Mouse (Mus musculus): Measurements from ENCODE around the gene Bcl2l14. TPM values are rescaled to one million over a fixed set of nuclear protein-coding genes. Genes with fewer than 3 reads are reported as not detected.

The Bcl2l14 gene
- polyA plus RNA-seq, 1 experiment from 2014 or later, result 15.6 TPM

- Histone ChIP-seq H3K36me3 (ENCODE audit: control insufficient read depth, insufficient read depth, low read length) (no peaks in the 10 kb centered on the region), H3K4me1 (ENCODE audit: control insufficient read depth, insufficient read depth, low read length) (peaks cover 2% of the 10 kb centered on the region; the same call in 1 of the 2 replicates), H3K27me3 (ENCODE audit: control insufficient read depth, insufficient read depth, low read length) (no peaks in the 10 kb centered on the region), H3K9me3 (replicated peaks; ENCODE audit: control insufficient read depth, low read length) (no peaks in the 10 kb centered on the region), H3K4me3 (replicated peaks; ENCODE audit: low read length) (no peak overlapping the region), H3K27ac (ENCODE audit: low read length) (no peak overlapping the region), H3K4me2 (ENCODE audit: low read depth, low read length) (no peak overlapping the region), H3K9ac (ENCODE audit: low read length) (no peak overlapping the region)
- no peak for ATAC-seq (ENCODE audit: insufficient read depth, low FRiP score)
- 78% methylated on average over 6 of the region's 6 CpGs for WGBS
These were observed 37.9 kb downstream of the Bcl2l14 start for GRCm38 (mm10) chr6:134434044-134434443.

- Histone ChIP-seq H3K4me2 (ENCODE audit: low read depth, low read length) (no peak overlapping the region), H3K27ac (ENCODE audit: low read length) (no peak overlapping the region), H3K9ac (ENCODE audit: low read length) (no peak overlapping the region), H3K4me3 (replicated peaks; ENCODE audit: low read length) (no peak overlapping the region), H3K36me3 (ENCODE audit: control insufficient read depth, insufficient read depth, low read length) (no peaks in the 10 kb centered on the region), H3K27me3 (ENCODE audit: control insufficient read depth, insufficient read depth, low read length) (no peaks in the 10 kb centered on the region), H3K9me3 (replicated peaks; ENCODE audit: control insufficient read depth, low read length) (no peaks in the 10 kb centered on the region), H3K4me1 (ENCODE audit: control insufficient read depth, insufficient read depth, low read length) (peaks cover 9% of the 10 kb centered on the region)
- WGBS, result 67% methylated on average over 9 of the region's 9 CpGs
- ATAC-seq (ENCODE audit: insufficient read depth, low FRiP score), result no peak
These were observed 38.8 kb downstream of the Bcl2l14 start for GRCm38 (mm10) chr6:134434866-134435390.

- Histone ChIP-seq H3K9me3 (replicated peaks; ENCODE audit: control insufficient read depth, low read length) (no peaks in the 10 kb centered on the region), H3K27me3 (ENCODE audit: control insufficient read depth, insufficient read depth, low read length) (no peaks in the 10 kb centered on the region), H3K4me1 (ENCODE audit: control insufficient read depth, insufficient read depth, low read length) (peaks cover 10% of the 10 kb centered on the region), H3K9ac (ENCODE audit: low read length) (no peak overlapping the region), H3K27ac (ENCODE audit: low read length) (no peak overlapping the region), H3K36me3 (ENCODE audit: control insufficient read depth, insufficient read depth, low read length) (no peaks in the 10 kb centered on the region), H3K4me3 (replicated peaks; ENCODE audit: low read length) (no peak overlapping the region), H3K4me2 (ENCODE audit: low read depth, low read length) (no peak overlapping the region)
- 59% methylated on average over 5 of the region's 5 CpGs for WGBS
- no peak for ATAC-seq (ENCODE audit: insufficient read depth, low FRiP score)
These were observed 40.8 kb downstream of the Bcl2l14 start for GRCm38 (mm10) chr6:134436955-134437354.

GRCm38 (mm10) chr6:134439401-134440021, 43.4 kb downstream of the Bcl2l14 start:
- Histone ChIP-seq H3K36me3 (ENCODE audit: control insufficient read depth, insufficient read depth, low read length) (no peaks in the 10 kb centered on the region), H3K4me2 (ENCODE audit: low read depth, low read length) (peak overlapping the region; percentile 54), H3K4me3 (replicated peaks; ENCODE audit: low read length) (peak overlapping the region; percentile 32), H3K27me3 (ENCODE audit: control insufficient read depth, insufficient read depth, low read length) (no peaks in the 10 kb centered on the region), H3K9me3 (replicated peaks; ENCODE audit: control insufficient read depth, low read length) (no peaks in the 10 kb centered on the region), H3K9ac (ENCODE audit: low read length) (peak overlapping the region; percentile 58), H3K4me1 (ENCODE audit: control insufficient read depth, insufficient read depth, low read length) (peaks cover 16% of the 10 kb centered on the region), H3K27ac (ENCODE audit: low read length) (peak overlapping the region; percentile 58)
- ATAC-seq (ENCODE audit: insufficient read depth, low FRiP score), result peak; percentile 34; the same call in 1 of the 2 replicates
- 22% methylated on average over 23 of the region's 23 CpGs for WGBS

GRCm38 (mm10) chr6:134440023-134440422, 43.9 kb downstream of the Bcl2l14 start:
- Histone ChIP-seq H3K4me2 (ENCODE audit: low read depth, low read length) (peak overlapping the region; percentile 54), H3K27me3 (ENCODE audit: control insufficient read depth, insufficient read depth, low read length) (no peaks in the 10 kb centered on the region), H3K9me3 (replicated peaks; ENCODE audit: control insufficient read depth, low read length) (no peaks in the 10 kb centered on the region), H3K4me3 (replicated peaks; ENCODE audit: low read length) (peak overlapping the region; percentile 32), H3K27ac (ENCODE audit: low read length) (peak overlapping the region; percentile 58), H3K9ac (ENCODE audit: low read length) (peak overlapping the region; percentile 58; the same call in 1 of the 2 replicates), H3K4me1 (ENCODE audit: control insufficient read depth, insufficient read depth, low read length) (peaks cover 16% of the 10 kb centered on the region), H3K36me3 (ENCODE audit: control insufficient read depth, insufficient read depth, low read length) (peaks cover 4% of the 10 kb centered on the region; the same call in 1 of the 2 replicates)
- no peak for ATAC-seq (ENCODE audit: insufficient read depth, low FRiP score)
- 28% methylated on average over 10 of the region's 10 CpGs for WGBS

- H3K27ac ChIP-seq (ENCODE audit: low read length), result no peak overlapping the region
- 86% methylated on average over 3 of the region's 3 CpGs for WGBS
- H3K4me2 ChIP-seq (ENCODE audit: low read depth, low read length), result no peak overlapping the region
- peaks cover 6% of the 10 kb centered on the region; the same call in 1 of the 2 replicates for H3K36me3 ChIP-seq (ENCODE audit: control insufficient read depth, insufficient read depth, low read length)
- H3K27me3 ChIP-seq (ENCODE audit: control insufficient read depth, insufficient read depth, low read length), result no peaks in the 10 kb centered on the region
- no peak for ATAC-seq (ENCODE audit: insufficient read depth, low FRiP score)
- no peaks in the 10 kb centered on the region for H3K9me3 ChIP-seq (replicated peaks; ENCODE audit: control insufficient read depth, low read length)
- H3K4me1 ChIP-seq (ENCODE audit: control insufficient read depth, insufficient read depth, low read length), result peaks cover 16% of the 10 kb centered on the region
- no peak overlapping the region for H3K4me3 ChIP-seq (replicated peaks; ENCODE audit: low read length)
- H3K9ac ChIP-seq (ENCODE audit: low read length), result no peak overlapping the region
These were observed 45.6 kb downstream of the Bcl2l14 start for GRCm38 (mm10) chr6:134441716-134442115.

GRCm38 (mm10) chr6:134442219-134442618, 46.1 kb downstream of the Bcl2l14 start:
- Histone ChIP-seq H3K9ac (ENCODE audit: low read length) (no peak overlapping the region), H3K9me3 (replicated peaks; ENCODE audit: control insufficient read depth, low read length) (no peaks in the 10 kb centered on the region), H3K4me3 (replicated peaks; ENCODE audit: low read length) (no peak overlapping the region), H3K36me3 (ENCODE audit: control insufficient read depth, insufficient read depth, low read length) (peaks cover 6% of the 10 kb centered on the region; the same call in 1 of the 2 replicates), H3K27ac (ENCODE audit: low read length) (no peak overlapping the region), H3K4me1 (ENCODE audit: control insufficient read depth, insufficient read depth, low read length) (peaks cover 16% of the 10 kb centered on the region), H3K4me2 (ENCODE audit: low read depth, low read length) (no peak overlapping the region), H3K27me3 (ENCODE audit: control insufficient read depth, insufficient read depth, low read length) (no peaks in the 10 kb centered on the region)
- 75% methylated on average over 5 of the region's 5 CpGs for WGBS
- no peak for ATAC-seq (ENCODE audit: insufficient read depth, low FRiP score)

- Histone ChIP-seq H3K4me2 (ENCODE audit: low read depth, low read length) (peak overlapping the region; percentile 31), H3K4me1 (ENCODE audit: control insufficient read depth, insufficient read depth, low read length) (peaks cover 16% of the 10 kb centered on the region), H3K4me3 (replicated peaks; ENCODE audit: low read length) (no peak overlapping the region), H3K36me3 (ENCODE audit: control insufficient read depth, insufficient read depth, low read length) (peaks cover 6% of the 10 kb centered on the region; the same call in 1 of the 2 replicates), H3K27ac (ENCODE audit: low read length) (peak overlapping the region; percentile 92), H3K9ac (ENCODE audit: low read length) (no peak overlapping the region), H3K27me3 (ENCODE audit: control insufficient read depth, insufficient read depth, low read length) (no peaks in the 10 kb centered on the region), H3K9me3 (replicated peaks; ENCODE audit: control insufficient read depth, low read length) (no peaks in the 10 kb centered on the region)
- 43% methylated on average over 9 of the region's 9 CpGs for WGBS
- ATAC-seq (ENCODE audit: insufficient read depth, low FRiP score), result peak; percentile 87
These were observed 47.2 kb downstream of the Bcl2l14 start for GRCm38 (mm10) chr6:134443198-134443904.

- Histone ChIP-seq H3K4me2 (ENCODE audit: low read depth, low read length) (peak overlapping the region; percentile 31), H3K36me3 (ENCODE audit: control insufficient read depth, insufficient read depth, low read length) (peaks cover 6% of the 10 kb centered on the region; the same call in 1 of the 2 replicates), H3K27ac (ENCODE audit: low read length) (peak overlapping the region; percentile 92), H3K4me1 (ENCODE audit: control insufficient read depth, insufficient read depth, low read length) (peaks cover 16% of the 10 kb centered on the region), H3K9me3 (replicated peaks; ENCODE audit: control insufficient read depth, low read length) (no peaks in the 10 kb centered on the region), H3K9ac (ENCODE audit: low read length) (no peak overlapping the region), H3K4me3 (replicated peaks; ENCODE audit: low read length) (no peak overlapping the region), H3K27me3 (ENCODE audit: control insufficient read depth, insufficient read depth, low read length) (no peaks in the 10 kb centered on the region)
- peak; percentile 35; the same call in 1 of the 2 replicates for ATAC-seq (ENCODE audit: insufficient read depth, low FRiP score)
- 35% methylated on average over 5 of the region's 5 CpGs for WGBS
These were observed 47.8 kb downstream of the Bcl2l14 start for GRCm38 (mm10) chr6:134443925-134444324.
